Mouse (Mus musculus): ENCODE measurements around the gene Snw1. TPM values are rescaled to one million over a fixed set of nuclear protein-coding genes. Genes with fewer than 3 reads are reported as not detected.
A peak's percentile ranks its signal among the peaks of the same experiment; 100 is the strongest.
"Not testable (repeated sequence)": the region's sequence is repeated elsewhere in the genome, so short reads cannot be mapped to it uniquely, and the experiment has no call there.

Snw1 gene
- 133 and 137 TPM in 2 replicates for polyA plus RNA-seq (2016; fragmentation: Nextera tagmentation; extraction: Ambion mirVana)

- ATAC-seq (ENCODE audit: low FRiP score, low read depth) = peak; percentile 95
- 3% methylated on average over 45 of the region's 45 CpGs for WGBS
- Histone ChIP-seq H3K4me2 (replicated peaks) (peak within 1 kb of the TSS; percentile 64), H3K4me3 (peak within 1 kb of the TSS; percentile 66), H3K27ac (peak within 1 kb of the TSS; percentile 64), H3K27me3 (replicated peaks) (no peaks in the 10 kb centered on the region), H3K36me3 (peaks cover 11% of the 10 kb centered on the region), H3K4me1 (peaks cover 10% of the 10 kb centered on the region), H3K9ac (peak within 1 kb of the TSS; percentile 84), H3K9me3 (no peaks in the 10 kb centered on the region)
Measured at GRCm38 (mm10) chr12:87471964-87472786, at the start of gene Snw1. Gene Snw1 (minus strand): TSS chr12:87472274.

- H3K27me3 ChIP-seq (replicated peaks); H3K27ac ChIP-seq; H3K4me2 ChIP-seq (replicated peaks); H3K9me3 ChIP-seq; H3K4me1 ChIP-seq; ATAC-seq (ENCODE audit: low FRiP score, low read depth); H3K36me3 ChIP-seq; H3K9ac ChIP-seq; H3K4me3 ChIP-seq: not testable (repeated sequence)
- WGBS = 71% methylated on average over 3 of the region's 3 CpGs
Measured at GRCm38 (mm10) chr12:87519616-87520015, 47.5 kb upstream of the Snw1 start.

- H3K4me3 ChIP-seq; H3K36me3 ChIP-seq; H3K27me3 ChIP-seq (replicated peaks); H3K9ac ChIP-seq; H3K9me3 ChIP-seq; H3K4me2 ChIP-seq (replicated peaks); H3K27ac ChIP-seq; ATAC-seq (ENCODE audit: low FRiP score, low read depth); H3K4me1 ChIP-seq: not testable (repeated sequence)
- 85% methylated on average over 4 of the region's 4 CpGs for WGBS
Measured at GRCm38 (mm10) chr12:87514016-87514415, 41.9 kb upstream of the Snw1 start, which contains the start of gene Gm8300. Gene Gm8300 (plus strand): TSS chr12:87514316.

- H3K27ac ChIP-seq; H3K36me3 ChIP-seq; H3K9me3 ChIP-seq; H3K4me2 ChIP-seq (replicated peaks); ATAC-seq (ENCODE audit: low FRiP score, low read depth); H3K9ac ChIP-seq; H3K4me1 ChIP-seq; H3K27me3 ChIP-seq (replicated peaks); H3K4me3 ChIP-seq: not testable (repeated sequence)
- WGBS = 96% methylated on average over 3 of the region's 3 CpGs
Measured at GRCm38 (mm10) chr12:87494421-87494820, 22.3 kb upstream of the Snw1 start, which contains the start of gene Gm5788. Gene Gm5788 (plus strand): TSS chr12:87494721.

- H3K4me1 ChIP-seq; H3K36me3 ChIP-seq; H3K9ac ChIP-seq; H3K4me3 ChIP-seq; H3K27me3 ChIP-seq (replicated peaks); H3K9me3 ChIP-seq; H3K27ac ChIP-seq; ATAC-seq (ENCODE audit: low FRiP score, low read depth); H3K4me2 ChIP-seq (replicated peaks): not testable (repeated sequence)
- 67% methylated on average over 2 of the region's 2 CpGs for WGBS
Measured at GRCm38 (mm10) chr12:87488683-87489082, 16.6 kb upstream of the Snw1 start.

GRCm38 (mm10) chr12:87482482-87482881, 10.4 kb upstream of the Snw1 start:
- H3K27me3 ChIP-seq (replicated peaks); H3K9ac ChIP-seq; H3K4me1 ChIP-seq; H3K4me2 ChIP-seq (replicated peaks); H3K36me3 ChIP-seq; H3K27ac ChIP-seq; ATAC-seq (ENCODE audit: low FRiP score, low read depth); H3K4me3 ChIP-seq; H3K9me3 ChIP-seq: not testable (repeated sequence)
- 85% methylated on average over 5 of the region's 5 CpGs for WGBS

- no peaks in the 10 kb centered on the region for H3K9me3 ChIP-seq
- peaks cover 10% of the 10 kb centered on the region for H3K4me1 ChIP-seq
- 80% methylated on average over 3 of the region's 3 CpGs for WGBS
- H3K4me2 ChIP-seq (replicated peaks) = no peak overlapping the region
- no peaks in the 10 kb centered on the region for H3K36me3 ChIP-seq
- no peaks in the 10 kb centered on the region for H3K27me3 ChIP-seq (replicated peaks)
- no peak overlapping the region for H3K27ac ChIP-seq
- no peak overlapping the region for H3K9ac ChIP-seq
- ATAC-seq (ENCODE audit: low FRiP score, low read depth) = no peak
- H3K4me3 ChIP-seq = no peak overlapping the region
Measured at GRCm38 (mm10) chr12:87474756-87475155, 2.7 kb upstream of the Snw1 start.

- H3K9me3 ChIP-seq = no peaks in the 10 kb centered on the region
- H3K27ac ChIP-seq = peak overlapping the region; percentile 64; the same call in 1 of the 2 replicates
Measured at GRCm38 (mm10) chr12:87471421-87471963, 582 bp downstream of the Snw1 start.

GRCm38 (mm10) chr12:87470263-87471136, 1.6 kb downstream of the Snw1 start:
- H3K36me3 ChIP-seq = peaks cover 19% of the 10 kb centered on the region
- H3K4me2 ChIP-seq (replicated peaks) = peak overlapping the region; percentile 64
- H3K9ac ChIP-seq = 0 out of 2 replicates have a peak overlapping the region, but pooled peaks have one; percentile 13
- ATAC-seq (ENCODE audit: low FRiP score, low read depth) = no peak
- peaks cover 10% of the 10 kb centered on the region for H3K4me1 ChIP-seq
- H3K27me3 ChIP-seq (replicated peaks) = no peaks in the 10 kb centered on the region
- H3K27ac ChIP-seq = no peak overlapping the region
- WGBS = 61% methylated on average over 7 of the region's 7 CpGs
- no peaks in the 10 kb centered on the region for H3K9me3 ChIP-seq
- 0 out of 2 replicates have a peak overlapping the region, but pooled peaks have one; percentile 66 for H3K4me3 ChIP-seq

More at GRCm38 (mm10) chr12:87471421-87471963, 582 bp downstream of the Snw1 start:
- Histone ChIP-seq H3K4me1 (peaks cover 10% of the 10 kb centered on the region), H3K9ac (peak overlapping the region; percentile 84), H3K4me3 (peak overlapping the region; percentile 66), H3K36me3 (peaks cover 18% of the 10 kb centered on the region), H3K4me2 (replicated peaks) (peak overlapping the region; percentile 64), H3K27me3 (replicated peaks) (no peaks in the 10 kb centered on the region)
- ATAC-seq (ENCODE audit: low FRiP score, low read depth) = no peak
- WGBS = under 1% methylated on average over 19 of the region's 19 CpGs

- peaks cover 68% of the 10 kb centered on the region for H3K36me3 ChIP-seq
Measured at GRCm38 (mm10) chr12:87464678-87465297, 7.3 kb downstream of the Snw1 start.

GRCm38 (mm10) chr12:87449456-87449855, 22.6 kb downstream of the Snw1 start:
- H3K27ac ChIP-seq = no peak overlapping the region
- peaks cover 75% of the 10 kb centered on the region for H3K36me3 ChIP-seq
- ATAC-seq (ENCODE audit: low FRiP score, low read depth) = no peak
- 94% methylated on average over 9 of the region's 9 CpGs for WGBS
- H3K4me2 ChIP-seq (replicated peaks) = no peak overlapping the region
- peaks cover 5% of the 10 kb centered on the region; the same call in 1 of the 2 replicates for H3K4me1 ChIP-seq
- H3K9me3 ChIP-seq = no peaks in the 10 kb centered on the region
- no peak overlapping the region for H3K9ac ChIP-seq
- no peak overlapping the region for H3K4me3 ChIP-seq
- no peaks in the 10 kb centered on the region for H3K27me3 ChIP-seq (replicated peaks)

More at GRCm38 (mm10) chr12:87464678-87465297, 7.3 kb downstream of the Snw1 start:
- Histone ChIP-seq H3K27me3 (replicated peaks) (no peaks in the 10 kb centered on the region), H3K9me3 (no peaks in the 10 kb centered on the region), H3K9ac (no peak overlapping the region), H3K27ac (no peak overlapping the region), H3K4me3 (no peak overlapping the region), H3K4me2 (replicated peaks) (no peak overlapping the region), H3K4me1 (no peaks in the 10 kb centered on the region)
- ATAC-seq (ENCODE audit: low FRiP score, low read depth) = no peak
- 82% methylated on average over 6 of the region's 6 CpGs for WGBS
